Mouse (Mus musculus): ENCODE results near the gene A930004D18Rik. TPM values are rescaled to one million over a fixed set of nuclear protein-coding genes. Genes with fewer than 3 reads are reported as not detected.

The A930004D18Rik gene
- total RNA-seq, 2 experiments from 2014 or later = not detected

DNA sequence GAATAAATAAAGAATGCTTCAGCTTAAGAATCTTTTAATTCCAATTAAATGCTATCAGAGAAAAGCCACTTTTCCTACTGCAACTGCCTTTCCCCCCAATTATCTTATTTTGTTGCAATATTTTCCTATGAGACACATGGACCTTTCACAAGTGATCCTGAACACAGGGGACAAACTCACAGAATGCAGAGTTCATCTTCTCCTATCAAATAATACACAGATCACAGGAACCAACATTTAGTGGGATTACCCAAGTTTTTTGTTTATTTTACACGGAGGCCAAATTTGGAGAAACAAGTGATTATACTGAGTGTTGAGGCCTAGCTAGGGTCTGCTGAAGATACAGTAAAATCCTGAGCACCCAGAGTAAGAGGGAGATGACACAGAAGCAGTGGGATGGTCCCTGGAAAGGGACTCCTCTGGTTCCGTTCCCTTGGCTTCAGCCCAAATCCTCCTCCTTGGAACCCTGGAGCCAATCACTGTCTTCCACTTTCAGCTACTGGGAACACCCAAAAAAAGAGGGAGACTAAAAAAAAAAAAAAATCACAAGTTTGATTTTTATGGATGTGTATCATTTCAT is 16.5 kb upstream of the A930004D18Rik start:
- no peak for ATAC-seq (replicated peaks; ENCODE audit: low FRiP score, poor library complexity, severe bottlenecking)

GRCm38 (mm10) chr2:18053243-18053950 is 15.9 kb upstream of the A930004D18Rik start:
- ATAC-seq (replicated peaks; ENCODE audit: low FRiP score, poor library complexity, severe bottlenecking) = no peak

GRCm38 (mm10) chr2:18052581-18052980 is 15.0 kb upstream of the A930004D18Rik start:
- no peak for ATAC-seq (replicated peaks; ENCODE audit: low FRiP score, poor library complexity, severe bottlenecking)

DNA sequence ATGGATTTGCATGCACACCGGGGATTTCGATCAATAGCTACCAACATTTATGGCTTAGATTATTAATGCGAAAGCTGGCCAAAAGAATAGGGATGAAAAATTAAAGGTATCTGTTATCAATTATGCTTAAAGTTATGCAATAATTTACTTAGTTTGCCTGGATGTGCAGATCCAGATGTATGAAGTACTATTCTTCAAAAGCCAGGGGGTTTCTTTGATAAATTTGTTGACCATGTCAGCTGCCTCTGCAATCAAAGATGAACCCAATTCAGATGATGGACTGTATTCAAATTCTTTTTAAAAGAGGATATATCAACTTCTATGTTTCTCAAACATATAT is 14.3 kb upstream of the A930004D18Rik start:
- ATAC-seq (replicated peaks; ENCODE audit: low FRiP score, poor library complexity, severe bottlenecking) = no peak

DNA sequence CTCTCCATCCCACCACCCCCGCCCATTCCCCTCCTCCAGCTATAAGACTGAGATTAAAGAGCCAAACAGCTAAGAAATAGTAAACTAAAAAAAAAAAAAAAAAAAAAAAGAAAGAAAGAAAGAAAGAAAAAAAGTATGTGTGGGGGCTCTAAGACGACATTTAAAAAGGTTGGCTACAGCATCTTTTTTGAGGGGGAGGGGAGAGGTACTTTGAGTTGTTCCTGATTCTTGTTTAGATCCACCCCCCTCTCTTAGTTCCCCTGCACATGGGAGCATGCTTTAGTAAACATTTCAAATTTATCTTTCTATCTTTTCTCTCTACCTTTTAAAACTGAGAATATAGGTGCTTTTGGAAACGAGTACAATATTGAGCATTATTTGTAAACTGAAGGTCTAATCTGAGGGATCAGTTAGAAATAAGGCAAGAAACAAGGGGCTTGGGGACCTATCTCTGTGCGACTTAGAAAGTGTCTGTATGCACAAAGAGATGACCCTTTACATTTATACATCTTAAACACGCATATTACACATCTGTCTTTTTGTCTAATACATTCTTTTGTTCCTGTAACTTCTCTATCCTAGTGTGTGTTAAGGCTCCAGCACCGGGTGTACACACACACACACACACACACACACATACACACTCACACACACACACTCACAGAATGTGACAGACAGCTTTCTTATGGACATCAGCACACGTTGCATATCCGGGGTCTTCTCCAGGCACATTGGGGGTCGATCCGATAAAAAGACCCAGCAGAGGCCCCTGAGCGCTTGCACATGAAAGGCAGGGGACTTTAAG is 13.7 kb upstream of the A930004D18Rik start:
- ATAC-seq (replicated peaks; ENCODE audit: low FRiP score, poor library complexity, severe bottlenecking) = no peak

GRCm38 (mm10) chr2:18050541-18050985 is 13.0 kb upstream of the A930004D18Rik start:
- no peak for ATAC-seq (replicated peaks; ENCODE audit: low FRiP score, poor library complexity, severe bottlenecking)

GRCm38 (mm10) chr2:18050018-18050417 is 12.5 kb upstream of the A930004D18Rik start:
- no peak for ATAC-seq (replicated peaks; ENCODE audit: low FRiP score, poor library complexity, severe bottlenecking)

- ATAC-seq (replicated peaks; ENCODE audit: low FRiP score, poor library complexity, severe bottlenecking) = no peak
Observed at GRCm38 (mm10) chr2:18049279-18049821, 11.8 kb upstream of the A930004D18Rik start.

- no peak for ATAC-seq (replicated peaks; ENCODE audit: low FRiP score, poor library complexity, severe bottlenecking)
Observed at GRCm38 (mm10) chr2:18048453-18049075, 11.0 kb upstream of the A930004D18Rik start, which contains the start of gene Skida1. TSS of gene Skida1 (minus strand) at chr2:18049051.

DNA sequence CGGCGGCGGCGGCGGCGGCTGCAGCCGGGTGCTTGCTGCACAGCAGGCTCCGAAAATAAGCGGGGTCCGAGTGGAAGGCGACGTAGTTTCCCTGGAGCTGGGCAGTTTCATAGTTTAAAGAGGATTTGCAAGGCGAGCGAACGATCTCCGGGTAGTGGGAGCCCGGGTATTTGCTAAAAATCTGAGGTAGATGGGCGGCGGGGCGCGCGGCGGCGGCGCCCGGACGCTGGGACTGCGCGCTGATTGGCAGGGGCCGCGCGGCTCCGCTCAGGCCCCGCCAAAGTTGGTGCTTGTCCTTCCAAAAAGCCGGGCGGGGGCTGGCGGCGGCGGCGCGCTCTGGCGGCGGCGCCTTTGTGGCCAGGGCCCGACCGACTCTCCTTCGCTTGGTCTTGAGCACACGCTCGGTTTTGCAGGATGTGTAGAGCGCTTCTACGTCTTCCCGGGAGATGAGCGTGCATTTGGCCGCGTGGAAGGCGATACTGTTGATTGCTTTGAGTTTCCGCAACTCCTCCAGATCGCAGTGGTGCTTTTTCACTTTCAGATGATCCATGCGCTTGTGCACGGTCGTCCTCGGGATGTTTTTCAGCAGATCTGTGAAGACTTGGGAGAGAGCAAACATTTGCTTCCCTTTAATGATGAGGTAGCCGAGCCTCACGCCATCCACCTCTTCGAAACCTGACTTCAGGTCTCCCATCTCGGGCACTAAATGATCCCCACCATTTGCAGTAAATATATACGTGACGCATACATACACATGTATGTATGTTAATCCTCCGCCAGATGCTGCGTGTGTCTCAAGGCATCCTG is 10.3 kb upstream of the A930004D18Rik start:
- peak; percentile 63 for ATAC-seq (replicated peaks; ENCODE audit: low FRiP score, poor library complexity, severe bottlenecking)

DNA sequence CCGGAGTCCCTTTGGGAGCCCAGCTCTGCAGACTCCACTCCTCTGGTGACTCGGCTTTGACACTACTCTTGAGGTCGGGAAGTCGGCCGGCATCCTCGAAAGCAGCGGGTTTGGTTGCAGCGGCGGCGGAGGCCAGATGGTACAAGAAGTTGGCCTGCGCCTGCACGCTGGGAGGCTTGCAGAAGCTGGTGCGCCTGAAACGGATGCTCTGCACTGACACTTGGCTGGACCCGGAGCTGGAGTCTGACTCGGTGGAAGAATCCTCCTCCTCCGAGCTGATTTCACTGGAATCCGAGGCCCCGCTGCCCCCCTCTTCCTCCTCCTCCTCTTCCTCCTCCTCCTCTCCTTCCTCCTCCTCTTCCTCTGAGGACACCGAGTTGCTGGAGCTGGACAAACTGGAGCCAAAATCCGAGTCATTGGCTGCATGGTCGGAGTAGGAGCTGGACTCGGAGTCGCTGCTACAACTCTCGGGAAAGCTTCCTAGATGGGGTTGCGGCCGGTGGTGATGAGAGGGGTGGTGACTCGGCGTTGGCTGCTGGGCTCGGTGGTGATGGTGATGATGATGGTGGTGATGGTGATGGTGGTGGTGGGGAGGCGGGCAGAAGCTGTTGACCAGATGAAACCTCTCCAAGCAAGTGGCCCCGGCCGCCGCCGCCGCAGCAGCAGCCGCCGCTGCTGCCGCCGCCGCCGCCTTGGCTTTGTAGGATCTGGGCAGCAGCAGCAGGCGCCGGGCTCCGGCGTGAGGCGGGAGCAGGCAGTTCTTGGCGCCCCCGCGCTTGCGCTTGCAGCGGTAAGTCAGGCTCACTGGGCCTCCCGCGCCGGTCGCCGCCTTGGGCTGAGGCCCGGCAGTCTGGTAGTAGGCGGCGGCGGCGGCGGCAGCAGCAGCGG is 9.5 kb upstream of the A930004D18Rik start:
- no peak for ATAC-seq (replicated peaks; ENCODE audit: low FRiP score, poor library complexity, severe bottlenecking)

GRCm38 (mm10) chr2:18046186-18046585 is 8.6 kb upstream of the A930004D18Rik start:
- ATAC-seq (replicated peaks; ENCODE audit: low FRiP score, poor library complexity, severe bottlenecking) = no peak

DNA sequence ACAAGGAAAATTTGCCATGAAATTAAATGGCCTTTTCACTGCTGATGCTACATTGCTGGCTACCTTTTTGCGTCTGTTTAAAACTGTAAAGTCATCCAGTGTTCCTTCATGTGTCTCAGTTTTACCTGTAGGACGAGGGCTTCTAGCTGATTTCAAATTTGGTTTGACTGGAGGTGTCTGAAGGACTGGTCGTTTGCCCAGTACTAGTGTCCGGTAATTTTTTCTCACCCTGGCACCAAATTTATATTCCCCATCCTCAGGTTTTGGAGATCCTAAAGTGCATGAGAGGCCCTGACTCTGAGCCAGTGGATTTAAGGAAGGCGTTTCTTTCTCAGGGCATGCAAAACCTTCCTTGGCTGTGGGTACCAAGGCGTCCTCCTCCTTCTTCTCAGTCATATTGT is 8.2 kb upstream of the A930004D18Rik start:
- no peak for ATAC-seq (replicated peaks; ENCODE audit: low FRiP score, poor library complexity, severe bottlenecking)

DNA sequence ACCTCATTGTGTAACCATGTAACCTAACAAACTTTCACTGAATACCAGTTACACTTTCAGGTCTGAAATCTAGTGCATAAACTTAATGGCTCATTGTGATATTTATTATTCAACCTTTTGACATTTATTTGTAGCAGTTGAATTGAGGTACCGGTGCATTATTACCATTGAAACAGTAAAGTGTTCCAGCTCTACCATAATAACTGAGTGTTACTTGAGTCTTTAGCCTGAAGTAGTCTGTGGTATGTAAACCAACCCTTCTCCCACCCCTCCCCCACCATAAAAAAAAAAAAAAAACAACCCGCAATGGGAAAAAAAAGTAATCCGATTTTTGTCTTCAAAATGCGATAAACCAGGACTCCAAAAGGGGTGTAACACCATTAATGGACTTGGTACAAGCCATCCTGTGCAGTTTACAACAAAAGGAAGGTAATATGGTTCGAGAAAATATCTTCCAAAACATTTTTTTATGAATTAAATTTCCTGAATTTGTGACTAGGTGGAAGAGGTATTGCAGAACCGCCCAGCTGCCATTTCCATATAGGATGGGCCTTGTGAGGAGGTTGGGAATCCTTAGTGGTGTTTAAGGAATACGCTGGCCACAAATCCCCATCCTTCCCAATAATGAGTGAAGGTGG is 7.7 kb upstream of the A930004D18Rik start:
- ATAC-seq (replicated peaks; ENCODE audit: low FRiP score, poor library complexity, severe bottlenecking) = no peak

- no peak for ATAC-seq (replicated peaks; ENCODE audit: low FRiP score, poor library complexity, severe bottlenecking)
Observed at GRCm38 (mm10) chr2:18041199-18041885, 3.8 kb upstream of the A930004D18Rik start.

DNA sequence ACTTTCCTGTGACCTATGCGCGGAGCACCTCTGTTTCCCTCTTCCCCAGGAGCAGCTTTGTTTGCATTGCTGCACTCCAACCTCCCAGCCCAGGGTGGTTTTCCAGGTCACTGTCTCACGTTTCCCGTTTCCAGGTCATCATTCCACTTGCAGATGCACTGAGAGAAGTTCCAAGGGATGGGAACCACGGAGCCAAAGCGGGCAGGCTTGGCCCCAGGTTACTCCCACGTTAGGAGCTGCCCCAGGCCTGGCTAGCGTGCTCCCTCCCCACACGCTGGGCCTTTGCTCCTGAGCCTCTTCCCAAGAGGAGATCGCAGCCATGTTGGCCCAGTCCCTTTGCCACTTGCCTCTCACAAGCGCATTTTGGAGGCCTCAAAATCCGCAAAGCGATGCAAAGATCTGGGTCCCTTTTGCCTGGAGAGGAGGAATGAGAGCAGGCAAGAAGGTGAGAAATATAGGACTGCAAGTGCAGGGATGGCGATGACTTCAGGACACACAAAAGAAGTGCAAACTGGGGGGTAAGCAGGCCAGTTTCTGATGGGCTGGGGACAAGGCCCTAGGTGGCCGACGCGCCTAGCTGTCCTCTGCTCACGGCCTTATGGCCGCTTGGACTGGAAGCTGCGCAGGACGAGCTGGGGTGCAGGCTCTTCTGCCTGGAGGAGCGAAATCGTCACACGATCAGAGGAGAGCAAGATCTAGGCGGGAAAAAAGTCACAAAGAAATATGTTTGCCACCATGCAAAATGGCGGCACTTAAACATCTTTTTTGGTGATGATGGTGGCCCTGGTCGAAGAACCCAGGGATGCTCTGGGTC is 3.0 kb upstream of the A930004D18Rik start:
- no peak for ATAC-seq (replicated peaks; ENCODE audit: low FRiP score, poor library complexity, severe bottlenecking)
